Mouse (Mus musculus): ENCODE measurements at regions not wholly inside any gene's neighbourhood (a gene's known extent, or its start where the extent isn't known, plus 50 kb on each side); places are given as distances from the start of the nearest gene placed in this dataset.
A peak's percentile ranks its signal among the peaks of the same experiment; 100 is the strongest.

- WGBS = 84% methylated on average over 2 of the region's 2 CpGs
- H3K9ac ChIP-seq (replicated peaks; ENCODE audit: low read length) = no peak overlapping the region
- no peak overlapping the region for H3K4me2 ChIP-seq (ENCODE audit: low read length)
- H3K27ac ChIP-seq (replicated peaks; ENCODE audit: low read depth, low read length) = no peak overlapping the region
- H3K36me3 ChIP-seq (ENCODE audit: control insufficient read depth, insufficient read depth, low read length) = no peaks in the 10 kb centered on the region
- DNase-seq = no peak
- no peaks in the 10 kb centered on the region for H3K4me1 ChIP-seq (ENCODE audit: control insufficient read depth, insufficient read depth, low read length)
- H3K27me3 ChIP-seq (ENCODE audit: control insufficient read depth, insufficient read depth, low read length) = no peaks in the 10 kb centered on the region
- no peaks in the 10 kb centered on the region for H3K9me3 ChIP-seq (ENCODE audit: control insufficient read depth, low read length)
- no peak overlapping the region for H3K4me3 ChIP-seq (replicated peaks; ENCODE audit: low read depth, low read length)
- no peak for ATAC-seq (ENCODE audit: low FRiP score, low TSS enrichment)
These were observed 66.5 kb upstream of the Twist2 start for GRCm38 (mm10) chr1:91734731-91735130.

- H3K27me3 ChIP-seq (ENCODE audit: control insufficient read depth, insufficient read depth, low read length) = no peaks in the 10 kb centered on the region
- no peaks in the 10 kb centered on the region for H3K4me1 ChIP-seq (ENCODE audit: control insufficient read depth, insufficient read depth, low read length)
- no peak for DNase-seq
- H3K9ac ChIP-seq (replicated peaks; ENCODE audit: low read length) = no peak overlapping the region
- no peaks in the 10 kb centered on the region for H3K36me3 ChIP-seq (ENCODE audit: control insufficient read depth, insufficient read depth, low read length)
- 77% methylated on average over 5 of the region's 5 CpGs for WGBS
- H3K4me3 ChIP-seq (replicated peaks; ENCODE audit: low read depth, low read length) = no peak overlapping the region
- H3K4me2 ChIP-seq (ENCODE audit: low read length) = no peak overlapping the region
- ATAC-seq (ENCODE audit: low FRiP score, low TSS enrichment) = no peak
- H3K9me3 ChIP-seq (ENCODE audit: control insufficient read depth, low read length) = no peaks in the 10 kb centered on the region
- no peak overlapping the region for H3K27ac ChIP-seq (replicated peaks; ENCODE audit: low read depth, low read length)
These were observed 65.8 kb upstream of the Twist2 start for GRCm38 (mm10) chr1:91735436-91735835.

- 93% methylated on average over 8 of the region's 8 CpGs for WGBS
- Histone ChIP-seq H3K9ac (replicated peaks; ENCODE audit: low read length) (no peak overlapping the region), H3K4me2 (ENCODE audit: low read length) (no peak overlapping the region), H3K36me3 (ENCODE audit: control insufficient read depth, insufficient read depth, low read length) (no peaks in the 10 kb centered on the region), H3K4me3 (replicated peaks; ENCODE audit: low read depth, low read length) (no peak overlapping the region), H3K27ac (replicated peaks; ENCODE audit: low read depth, low read length) (no peak overlapping the region), H3K27me3 (ENCODE audit: control insufficient read depth, insufficient read depth, low read length) (no peaks in the 10 kb centered on the region), H3K9me3 (ENCODE audit: control insufficient read depth, low read length) (no peaks in the 10 kb centered on the region), H3K4me1 (ENCODE audit: control insufficient read depth, insufficient read depth, low read length) (no peaks in the 10 kb centered on the region)
- ATAC-seq (ENCODE audit: low FRiP score, low TSS enrichment) = no peak
- no peak for DNase-seq
These were observed 60.6 kb upstream of the Twist2 start for GRCm38 (mm10) chr1:91740661-91741060.

GRCm38 (mm10) chr1:91742031-91742430 is 59.2 kb upstream of the Twist2 start:
- no peak overlapping the region for H3K9ac ChIP-seq (replicated peaks; ENCODE audit: low read length)
- no peaks in the 10 kb centered on the region; the same call in 1 of the 2 replicates for H3K4me1 ChIP-seq (ENCODE audit: control insufficient read depth, insufficient read depth, low read length)
- H3K27ac ChIP-seq (replicated peaks; ENCODE audit: low read depth, low read length) = no peak overlapping the region
- 95% methylated on average over 7 of the region's 7 CpGs for WGBS
- no peak overlapping the region for H3K4me3 ChIP-seq (replicated peaks; ENCODE audit: low read depth, low read length)
- H3K36me3 ChIP-seq (ENCODE audit: control insufficient read depth, insufficient read depth, low read length) = no peaks in the 10 kb centered on the region
- DNase-seq = no peak
- H3K27me3 ChIP-seq (ENCODE audit: control insufficient read depth, insufficient read depth, low read length) = no peaks in the 10 kb centered on the region
- ATAC-seq (ENCODE audit: low FRiP score, low TSS enrichment) = no peak
- no peaks in the 10 kb centered on the region for H3K9me3 ChIP-seq (ENCODE audit: control insufficient read depth, low read length)
- H3K4me2 ChIP-seq (ENCODE audit: low read length) = no peak overlapping the region

DNA sequence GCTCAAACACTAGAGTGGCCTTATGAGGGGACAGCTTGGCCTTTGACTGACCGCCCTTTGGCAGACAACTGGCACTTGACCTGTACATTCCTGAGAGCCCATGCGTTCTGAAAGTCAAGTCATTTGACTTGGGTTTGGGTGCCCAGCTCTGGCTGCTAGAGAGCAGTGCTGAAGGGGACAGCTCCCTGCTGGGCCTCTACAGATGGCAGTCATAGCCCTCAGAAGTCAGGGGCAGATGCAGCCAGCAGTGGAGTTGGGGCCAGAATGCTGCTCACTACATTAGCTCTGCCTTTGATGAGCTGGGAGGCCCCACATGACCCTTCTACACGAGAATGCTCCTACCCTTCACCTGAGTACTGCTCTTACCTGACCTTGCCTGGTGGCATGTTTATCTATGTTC is 58.3 kb upstream of the Twist2 start:
- no peaks in the 10 kb centered on the region for H3K9me3 ChIP-seq (ENCODE audit: control insufficient read depth, low read length)
- peaks cover 4% of the 10 kb centered on the region; the same call in 1 of the 2 replicates for H3K4me1 ChIP-seq (ENCODE audit: control insufficient read depth, insufficient read depth, low read length)
- 74% methylated on average over 3 of the region's 3 CpGs for WGBS
- no peak overlapping the region for H3K9ac ChIP-seq (replicated peaks; ENCODE audit: low read length)
- no peak for DNase-seq
- no peak overlapping the region for H3K4me2 ChIP-seq (ENCODE audit: low read length)
- ATAC-seq (ENCODE audit: low FRiP score, low TSS enrichment) = no peak
- no peak overlapping the region for H3K27ac ChIP-seq (replicated peaks; ENCODE audit: low read depth, low read length)
- H3K36me3 ChIP-seq (ENCODE audit: control insufficient read depth, insufficient read depth, low read length) = no peaks in the 10 kb centered on the region
- no peaks in the 10 kb centered on the region for H3K27me3 ChIP-seq (ENCODE audit: control insufficient read depth, insufficient read depth, low read length)
- H3K4me3 ChIP-seq (replicated peaks; ENCODE audit: low read depth, low read length) = no peak overlapping the region

DNA sequence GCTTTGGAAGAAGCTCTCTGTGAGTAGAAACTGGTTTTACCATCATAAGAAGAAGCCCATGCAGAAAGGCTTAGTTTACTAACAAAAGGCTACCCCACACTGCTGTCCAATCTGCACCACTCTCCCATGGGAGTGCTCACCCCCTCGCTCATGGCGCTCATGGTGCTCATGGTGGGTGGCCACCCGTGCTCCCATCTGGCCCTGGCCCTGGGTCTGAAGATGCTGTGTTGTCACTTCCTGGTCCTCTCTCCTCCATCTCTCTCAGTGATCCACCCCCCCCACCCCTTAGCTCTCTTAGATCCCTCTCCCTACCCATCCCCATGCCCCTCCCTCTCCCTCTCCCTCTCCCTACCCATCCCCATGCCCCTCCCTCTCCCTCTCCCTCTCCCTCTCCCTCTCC is 57.2 kb upstream of the Twist2 start:
- Histone ChIP-seq H3K9me3 (ENCODE audit: control insufficient read depth, low read length) (no peaks in the 10 kb centered on the region), H3K4me3 (replicated peaks; ENCODE audit: low read depth, low read length) (no peak overlapping the region), H3K9ac (replicated peaks; ENCODE audit: low read length) (no peak overlapping the region), H3K27ac (replicated peaks; ENCODE audit: low read depth, low read length) (no peak overlapping the region), H3K27me3 (ENCODE audit: control insufficient read depth, insufficient read depth, low read length) (0 out of 2 replicates have a peak, but pooled peaks cover 4% of the 10 kb centered on the region), H3K4me2 (ENCODE audit: low read length) (no peak overlapping the region), H3K36me3 (ENCODE audit: control insufficient read depth, insufficient read depth, low read length) (no peaks in the 10 kb centered on the region), H3K4me1 (ENCODE audit: control insufficient read depth, insufficient read depth, low read length) (peaks cover 5% of the 10 kb centered on the region; the same call in 1 of the 2 replicates)
- ATAC-seq (ENCODE audit: low FRiP score, low TSS enrichment) (no peak), DNase-seq (no peak)
- whole genome bisulfite sequencing = 89% methylated on average over 3 of the region's 3 CpGs

DNA sequence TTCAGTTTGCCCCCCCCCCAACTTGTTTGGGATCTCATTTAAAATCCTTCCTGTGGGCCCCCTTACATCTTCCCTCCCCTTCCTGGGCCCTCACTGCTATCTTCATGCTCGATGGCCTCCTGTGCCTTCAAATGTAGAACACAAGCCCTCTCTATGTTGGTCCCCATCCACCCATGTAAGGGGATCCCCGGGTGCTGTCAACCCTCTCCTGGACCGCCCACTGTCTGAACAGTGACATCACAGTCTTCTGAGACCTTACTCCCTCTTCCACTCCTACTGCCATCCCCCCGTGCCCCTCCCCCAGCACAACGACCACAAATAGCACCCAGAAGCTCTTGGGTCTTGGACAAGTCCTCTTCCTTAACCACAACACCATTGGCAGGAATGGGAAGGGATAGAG is 56.6 kb upstream of the Twist2 start:
- H3K9me3 ChIP-seq (ENCODE audit: control insufficient read depth, low read length) = no peaks in the 10 kb centered on the region

GRCm38 (mm10) chr1:91747583-91747982 is 53.7 kb upstream of the Twist2 start:
- ATAC-seq (ENCODE audit: low FRiP score, low TSS enrichment) = no peak
- peak; percentile 74 for DNase-seq
- Histone ChIP-seq H3K4me3 (replicated peaks; ENCODE audit: low read depth, low read length) (no peak overlapping the region), H3K27ac (replicated peaks; ENCODE audit: low read depth, low read length) (no peak overlapping the region), H3K36me3 (ENCODE audit: control insufficient read depth, insufficient read depth, low read length) (no peaks in the 10 kb centered on the region), H3K9me3 (ENCODE audit: control insufficient read depth, low read length) (no peaks in the 10 kb centered on the region), H3K4me1 (ENCODE audit: control insufficient read depth, insufficient read depth, low read length) (peaks cover 5% of the 10 kb centered on the region; the same call in 1 of the 2 replicates), H3K4me2 (ENCODE audit: low read length) (peak overlapping the region; percentile 33; the same call in 1 of the 2 replicates), H3K9ac (replicated peaks; ENCODE audit: low read length) (no peak overlapping the region), H3K27me3 (ENCODE audit: control insufficient read depth, insufficient read depth, low read length) (0 out of 2 replicates have a peak, but pooled peaks cover 4% of the 10 kb centered on the region)
- 8% methylated on average over 11 of the region's 11 CpGs for WGBS

More for the DNA sequence above, 56.6 kb upstream of the Twist2 start:
- Histone ChIP-seq H3K27me3 (ENCODE audit: control insufficient read depth, insufficient read depth, low read length) (0 out of 2 replicates have a peak, but pooled peaks cover 4% of the 10 kb centered on the region), H3K4me1 (ENCODE audit: control insufficient read depth, insufficient read depth, low read length) (peaks cover 5% of the 10 kb centered on the region; the same call in 1 of the 2 replicates), H3K36me3 (ENCODE audit: control insufficient read depth, insufficient read depth, low read length) (no peaks in the 10 kb centered on the region), H3K27ac (replicated peaks; ENCODE audit: low read depth, low read length) (no peak overlapping the region), H3K9ac (replicated peaks; ENCODE audit: low read length) (no peak overlapping the region), H3K4me3 (replicated peaks; ENCODE audit: low read depth, low read length) (no peak overlapping the region), H3K4me2 (ENCODE audit: low read length) (no peak overlapping the region)
- 91% methylated on average over 5 of the region's 5 CpGs for WGBS
- no peak for DNase-seq
- ATAC-seq (ENCODE audit: low FRiP score, low TSS enrichment) = no peak

Data from midbrain, embryonic 14.5 days (tissue).